Mouse (Mus musculus) E14TG2a.4 (cell line): ENCODE results near the gene Umad1.

Experiments
- H3K27me3 ChIP-seq: 2 replicates; pipeline ENCODE4 v1.6.1; 2014; ENCODE audit warnings: low read length, control low read depth; ENCODE audit not compliant: insufficient read depth
- H3K36me3 ChIP-seq: 2 replicates; pipeline ENCODE4 v1.6.1; 2014; ENCODE audit warnings: low read length, control low read depth; ENCODE audit not compliant: insufficient read depth
- H3K4me1 ChIP-seq: replicated peaks from 2 replicates; pipeline ENCODE4 v1.6.1; 2014; ENCODE audit warnings: low read depth, low read length, control low read depth
- H3K4me3 ChIP-seq: replicated peaks from 2 replicates; pipeline ENCODE4 v1.5.1; 2014; ENCODE audit warnings: mild to moderate bottlenecking, low read length
- H3K9me3 ChIP-seq: 2 replicates; pipeline ENCODE4 v1.6.1; 2014; ENCODE audit warnings: low read length, control low read depth
- CTCF ChIP-seq: conservative IDR thresholded peaks from 2 replicates; pipeline ENCODE4 v1.5.1; 2014; ENCODE audit warnings: low read length
- NANOG ChIP-seq: IDR thresholded peaks from 2 replicates; pipeline ENCODE4 v1.6.1; 2014; ENCODE audit warnings: borderline replicate concordance, low read length, mixed read lengths
- POU5F1 ChIP-seq: IDR thresholded peaks from 2 replicates; pipeline ENCODE4 v1.6.1; 2014; ENCODE audit warnings: low read length, borderline replicate concordance

Umad1 gene

GRCm38 (mm10) chr6:8503953-8504352 is 244.9 kb downstream of the Umad1 start:
- Histone ChIP-seq H3K4me1 (peaks cover 7% of the 10 kb centered on the region; the same call in 1 of the 2 replicates), H3K27me3 (0 out of 2 replicates have a peak, but pooled peaks cover 4% of the 10 kb centered on the region), H3K36me3 (no peaks in the 10 kb centered on the region), H3K4me3 (no peak overlapping the region), H3K9me3 (no peaks in the 10 kb centered on the region)
- TF ChIP-seq CTCF (no peak), NANOG (no peak), POU5F1 (no peak)

- TF ChIP-seq CTCF, result no peak
- Histone ChIP-seq H3K36me3 (no peaks in the 10 kb centered on the region), H3K9me3 (no peaks in the 10 kb centered on the region), H3K4me1 (peaks cover 7% of the 10 kb centered on the region; the same call in 1 of the 2 replicates), H3K27me3 (0 out of 2 replicates have a peak, but pooled peaks cover 4% of the 10 kb centered on the region), H3K4me3 (no peak overlapping the region)
These were observed 245.6 kb downstream of the Umad1 start for GRCm38 (mm10) chr6:8504521-8505228.

- H3K4me3 ChIP-seq, result no peak overlapping the region
- no peaks in the 10 kb centered on the region for H3K36me3 ChIP-seq
- TF ChIP-seq POU5F1 (no peak), NANOG (no peak)
- peaks cover 18% of the 10 kb centered on the region for H3K4me1 ChIP-seq
- H3K9me3 ChIP-seq, result no peaks in the 10 kb centered on the region
- H3K27me3 ChIP-seq, result peaks cover 18% of the 10 kb centered on the region
These were observed 247.5 kb downstream of the Umad1 start for GRCm38 (mm10) chr6:8506631-8507030.
